Mouse (Mus musculus): Measurements from ENCODE around the gene Gm28051.

Gm28051 gene

DNA sequence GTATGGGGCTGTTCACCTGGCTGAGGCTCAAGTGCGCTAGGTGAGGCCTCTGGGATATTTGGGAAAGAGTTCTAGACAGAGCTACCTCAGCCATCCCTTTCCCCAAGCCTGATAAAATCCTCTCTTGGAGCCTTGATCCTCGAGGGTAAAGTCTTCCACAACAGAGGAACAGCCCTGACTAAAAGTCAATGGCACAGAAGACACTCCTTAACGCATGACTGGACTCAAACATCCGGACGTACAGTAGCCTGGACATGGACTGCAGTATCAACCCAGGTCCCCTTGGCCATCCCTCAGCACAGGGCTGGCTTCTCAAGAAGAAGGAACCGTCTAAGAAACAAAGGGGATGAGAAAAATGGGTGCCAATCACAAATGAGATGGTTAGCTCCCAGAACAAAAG is 74.1 kb downstream of the Gm28051 start:
- no peak for DNase-seq

DNA sequence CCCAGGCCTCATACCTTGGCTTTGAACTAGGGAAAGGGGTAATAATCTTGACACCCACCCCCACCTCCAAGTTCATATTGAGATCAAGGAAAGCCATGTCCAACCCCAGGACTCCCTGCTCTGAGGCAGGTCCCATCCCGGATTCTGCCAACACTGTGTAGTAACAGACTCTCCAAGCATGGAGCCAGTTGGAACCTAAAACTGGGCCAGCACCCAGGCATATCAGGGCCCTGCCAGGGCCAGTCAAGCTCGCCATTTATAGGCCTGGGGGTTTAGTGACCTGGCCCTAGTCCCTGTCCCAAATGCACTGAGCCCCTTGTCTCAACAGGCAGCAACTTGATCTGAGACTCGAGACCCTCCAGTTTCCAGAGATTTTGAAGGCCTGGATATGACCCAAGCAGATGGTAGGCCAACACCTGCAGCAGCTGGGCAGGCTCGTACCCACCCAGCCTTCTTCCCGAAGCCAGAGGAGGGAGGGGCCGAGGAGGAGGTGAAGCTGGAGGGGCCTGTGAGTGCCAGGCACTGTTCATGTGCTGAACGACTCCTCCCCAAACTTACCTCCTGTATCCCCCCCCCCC is 74.8 kb downstream of the Gm28051 start:
- no peak for DNase-seq

DNA sequence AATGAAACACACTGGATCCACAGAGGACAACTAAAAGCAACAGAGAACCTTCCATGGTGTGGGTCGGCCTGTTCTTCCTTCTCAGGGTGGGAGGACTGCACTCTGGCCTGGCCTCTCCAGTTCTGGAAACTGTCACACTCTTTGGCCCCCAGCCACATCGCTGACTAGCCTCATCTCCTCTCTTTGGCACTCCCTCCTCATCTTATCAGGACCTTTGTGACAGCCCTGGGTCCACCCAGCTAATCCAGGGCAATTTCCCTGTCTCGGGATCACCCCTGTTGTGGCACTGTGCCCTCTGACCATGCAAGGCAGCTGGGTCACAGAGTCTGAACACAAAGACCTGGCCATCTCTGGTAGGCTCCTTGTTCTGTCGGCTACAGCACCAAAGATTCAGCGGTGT is 75.5 kb downstream of the Gm28051 start:
- no peak for DNase-seq

DNA sequence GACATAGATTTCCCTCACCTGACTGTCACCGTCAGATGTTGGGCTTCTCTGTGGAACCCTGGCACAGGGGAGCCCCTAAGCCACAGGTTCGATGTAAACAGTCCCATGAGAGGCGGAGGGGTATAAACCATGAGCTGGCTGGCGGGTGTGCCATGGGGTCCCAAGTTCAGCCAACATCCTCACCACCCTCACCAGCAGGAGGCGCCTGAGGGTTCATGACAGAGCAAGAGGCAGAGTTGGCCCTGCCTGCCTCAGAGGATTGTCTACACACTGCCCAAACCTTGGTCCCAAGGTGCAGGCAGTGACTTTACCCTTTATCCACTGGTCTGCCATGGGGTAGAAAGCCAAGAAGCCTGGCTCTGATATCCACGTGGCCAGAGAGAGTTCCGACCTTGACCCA is 76.0 kb downstream of the Gm28051 start:
- DNase-seq = peak; percentile 56 to 65

DNA sequence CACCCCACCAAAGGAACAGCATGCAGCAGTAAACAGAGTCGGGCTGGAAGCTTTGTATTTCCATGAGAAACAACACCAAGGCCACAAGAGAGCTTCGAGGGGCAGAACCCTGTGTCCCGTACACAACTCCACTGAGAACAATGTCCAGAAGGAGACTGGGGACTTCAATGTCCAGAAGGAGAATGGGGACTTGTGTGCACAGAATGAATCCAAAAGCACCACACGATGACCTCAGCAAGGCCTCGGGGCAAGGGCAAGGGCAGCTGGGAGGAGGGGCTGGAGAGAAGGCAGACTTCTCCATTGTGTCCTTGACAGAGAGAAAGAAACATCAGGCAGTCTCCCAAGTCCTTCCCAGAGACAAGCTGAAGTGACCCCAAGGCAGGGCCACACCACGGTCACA is 78.7 kb downstream of the Gm28051 start:
- DNase-seq = no peak

DNA sequence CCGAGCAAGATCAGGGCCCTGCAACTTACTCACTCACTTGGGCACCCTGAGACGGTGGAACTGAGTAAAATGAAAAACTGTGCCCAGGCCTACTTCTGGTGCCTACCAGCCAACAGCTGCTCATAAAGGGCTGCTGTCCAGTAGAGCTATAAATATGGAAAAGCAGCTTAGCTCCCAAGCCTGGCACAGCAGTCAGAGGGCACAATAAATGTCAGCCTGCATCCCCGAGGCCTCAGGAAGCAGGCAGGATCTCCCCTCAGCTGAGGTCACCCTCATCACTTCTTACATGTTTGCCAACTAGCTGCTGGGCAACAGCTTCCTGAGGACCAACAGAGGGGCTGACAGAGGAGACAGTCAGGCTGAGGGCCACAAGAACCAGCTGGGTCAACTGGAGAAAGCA is 80.5 kb downstream of the Gm28051 start:
- DNase-seq = no peak

DNA sequence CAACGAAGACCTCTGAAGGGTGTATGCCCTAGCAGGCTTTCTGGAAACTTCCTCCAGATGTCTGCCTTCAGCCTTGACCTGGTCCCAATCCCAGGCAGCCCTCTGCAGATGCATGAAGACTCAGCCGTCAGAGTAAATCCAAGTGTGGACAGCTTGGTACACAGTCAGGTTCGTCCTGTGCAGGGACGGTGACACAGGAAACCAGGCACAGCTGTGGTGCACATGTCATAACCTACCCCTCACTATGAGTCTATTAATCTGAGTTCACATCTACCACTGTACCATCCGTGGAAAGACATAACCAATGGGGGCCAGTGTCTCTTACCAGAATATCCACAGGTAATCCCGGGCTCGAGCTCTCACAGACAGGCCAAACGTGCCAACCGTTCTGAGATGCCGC is 83.0 kb downstream of the Gm28051 start:
- DNase-seq = no peak

DNA sequence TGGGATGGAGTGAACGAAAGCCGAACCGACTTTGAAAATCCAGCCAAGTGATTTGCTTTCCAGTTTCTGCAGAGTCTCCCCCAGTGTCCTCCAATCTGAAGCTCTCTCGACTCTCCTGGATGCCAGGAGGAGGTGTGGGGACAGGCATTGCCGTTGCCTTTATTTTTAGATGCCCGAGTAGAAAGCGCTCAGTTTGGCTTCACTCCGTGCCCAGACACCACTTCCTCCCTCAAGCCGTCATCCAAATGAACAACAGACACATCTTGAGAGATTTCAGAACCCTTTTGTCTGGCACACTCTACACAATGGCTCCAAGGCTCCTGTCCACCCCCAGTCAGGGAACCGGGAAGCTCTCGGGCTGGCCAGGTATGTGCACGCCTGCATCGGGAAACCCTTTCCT is 83.4 kb downstream of the Gm28051 start:
- no peak for DNase-seq

DNA sequence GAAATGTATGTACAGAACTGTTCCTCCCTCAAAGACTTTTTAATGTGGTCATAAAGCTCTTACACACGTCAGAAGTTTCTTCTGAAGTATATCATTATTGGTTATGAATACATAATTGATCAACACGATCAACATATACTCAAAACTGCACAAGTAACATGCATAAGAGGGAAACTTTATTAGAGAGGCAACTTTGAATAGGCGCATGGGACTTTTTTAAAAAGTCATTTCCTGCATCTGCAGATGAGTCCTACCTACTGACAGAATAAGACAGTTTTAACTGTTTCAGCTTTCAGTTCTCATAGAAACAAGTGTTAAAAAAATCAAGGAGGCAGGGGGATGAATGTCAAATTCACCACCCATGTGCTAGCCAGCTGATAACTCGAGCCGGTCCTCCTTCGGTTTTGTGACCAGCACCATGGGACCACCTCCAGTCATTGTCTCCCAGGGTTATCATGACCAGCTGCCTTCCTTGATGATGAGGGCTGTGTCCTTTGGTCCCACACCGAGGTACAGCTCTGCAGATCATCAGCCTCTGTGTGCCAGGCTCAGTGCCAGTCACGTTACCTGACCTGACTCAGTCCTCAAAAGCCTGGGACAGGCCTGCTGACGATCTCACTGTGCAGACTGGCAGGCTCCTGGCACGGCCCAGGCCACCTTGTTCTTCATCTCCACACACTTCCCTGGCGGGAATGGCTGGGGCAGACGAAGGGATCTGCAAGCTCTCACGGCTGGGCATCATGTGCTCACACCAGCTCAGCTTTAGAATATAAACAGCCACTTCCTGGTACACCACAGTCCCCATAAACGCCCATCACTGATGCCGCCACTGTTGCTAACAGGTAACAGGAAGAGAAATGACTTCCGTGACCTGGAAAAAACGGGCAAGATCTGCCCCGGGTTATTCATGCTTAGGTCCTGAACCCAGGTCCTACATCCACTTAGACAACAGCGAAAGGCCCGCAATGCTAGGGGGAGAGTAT is 84.4 kb downstream of the Gm28051 start:
- no peak for DNase-seq

DNA sequence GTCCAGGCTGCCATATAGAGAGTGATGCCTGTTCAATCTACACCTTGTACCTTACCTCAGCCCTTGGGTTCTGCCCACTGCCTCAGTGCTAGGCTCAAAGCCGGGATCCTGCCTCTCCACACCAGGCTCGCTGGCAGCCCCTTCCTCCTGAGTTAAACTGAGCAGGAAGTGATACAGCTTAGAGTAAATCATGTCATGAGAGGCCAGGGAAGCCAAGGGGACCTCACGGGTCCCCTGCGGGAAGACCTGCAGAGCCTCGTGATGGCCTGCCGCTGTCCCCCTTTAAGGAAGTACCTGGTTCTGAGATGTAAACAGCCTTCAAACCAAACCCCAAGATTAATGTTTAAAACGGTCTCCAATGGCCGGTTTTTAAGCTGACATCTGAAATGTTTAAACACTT is 85.4 kb downstream of the Gm28051 start:
- no peak for DNase-seq

DNA sequence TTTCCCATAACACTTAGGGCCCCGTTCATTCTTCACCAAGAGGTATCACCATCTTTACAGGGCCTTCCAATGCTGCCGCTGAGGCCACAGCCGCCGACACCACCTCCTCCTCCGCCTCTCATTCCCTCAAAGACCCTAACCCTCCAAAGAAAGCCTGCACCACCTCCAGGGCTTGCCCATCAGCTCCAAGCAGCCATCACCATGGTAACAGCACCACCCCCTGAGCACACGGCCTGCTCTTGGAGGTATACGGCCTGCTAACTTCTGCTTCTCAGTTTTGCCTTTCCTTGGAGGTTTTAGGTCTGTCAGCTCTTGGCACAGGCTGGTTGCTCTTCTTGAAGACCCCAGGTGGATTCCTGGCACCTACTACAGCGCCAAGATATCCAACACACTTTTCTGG is 86.7 kb downstream of the Gm28051 start:
- no peak for DNase-seq

All from kidney, postnatal 4 days (tissue).